Mouse (Mus musculus) cerebellum, postnatal 36 days (tissue): ENCODE results near the gene Efna2.

ENCODE experiments used
- DNase-seq, 2 experiments: peaks; one replicate each; pipeline ENCODE4 v3.0.0; 2021 to 2022; ENCODE audit warnings: mixed read lengths in 2 of 2

Efna2 gene

DNA sequence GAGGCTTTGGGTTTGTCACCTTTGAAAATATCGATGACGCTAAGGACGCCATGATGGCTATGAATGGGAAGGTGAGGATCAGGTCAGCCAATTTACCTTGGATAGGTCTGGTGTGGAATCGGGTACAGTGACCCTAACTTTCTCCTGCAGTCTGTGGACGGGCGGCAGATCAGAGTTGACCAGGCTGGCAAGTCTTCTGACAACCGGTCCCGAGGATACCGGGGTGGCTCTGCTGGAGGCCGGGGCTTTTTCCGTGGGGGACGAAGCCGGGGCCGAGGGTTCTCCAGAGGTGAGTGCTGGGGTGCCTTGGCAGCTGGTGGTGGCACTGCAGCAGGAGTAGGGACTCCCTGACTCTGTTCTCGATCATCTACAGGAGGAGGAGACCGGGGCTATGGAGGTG is 9.2 kb upstream of the Efna2 start:
- DNase-seq, result no peak

DNA sequence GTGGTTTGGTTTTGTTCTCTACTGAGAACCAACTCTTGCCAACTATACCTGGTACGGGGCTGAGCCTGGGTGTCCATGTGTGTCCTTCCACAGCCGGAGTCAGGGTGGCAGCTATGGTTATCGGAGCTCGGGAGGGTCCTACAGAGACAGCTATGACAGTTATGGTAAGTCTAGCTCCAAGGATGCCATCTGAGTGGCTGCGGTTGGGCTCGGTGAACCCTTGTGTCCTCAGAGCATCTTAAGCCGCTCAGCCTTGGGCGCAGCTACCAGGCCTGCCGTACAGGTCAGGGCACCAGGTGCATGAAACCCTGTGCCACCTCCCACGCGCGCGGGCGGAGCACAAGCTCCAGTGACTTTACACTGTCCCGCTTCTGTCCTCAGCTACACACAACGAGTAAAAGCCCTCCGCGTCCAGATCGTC is 8.7 kb upstream of the Efna2 start:
- DNase-seq, result no peak

- DNase-seq, result no peak
These were observed 8.0 kb upstream of the Efna2 start for GRCm38 (mm10) chr10:80171252-80171651.

GRCm38 (mm10) chr10:80171760-80172526 is 7.3 kb upstream of the Efna2 start:
- DNase-seq, result no peak

- DNase-seq, result peak; percentile 81 to 88
These were observed 6.6 kb upstream of the Efna2 start, which contains the start of gene 1600002K03Rik for GRCm38 (mm10) chr10:80172527-80173292. Gene 1600002K03Rik (plus strand): TSS chr10:80172944.

GRCm38 (mm10) chr10:80173358-80173757 is 5.9 kb upstream of the Efna2 start:
- no peak for DNase-seq

- no peak for DNase-seq
These were observed 5.2 kb upstream of the Efna2 start for GRCm38 (mm10) chr10:80173955-80174640.

- peak in 1 of 2 experiments; percentile 48 for DNase-seq
These were observed 4.6 kb upstream of the Efna2 start for GRCm38 (mm10) chr10:80174705-80175104.

DNA sequence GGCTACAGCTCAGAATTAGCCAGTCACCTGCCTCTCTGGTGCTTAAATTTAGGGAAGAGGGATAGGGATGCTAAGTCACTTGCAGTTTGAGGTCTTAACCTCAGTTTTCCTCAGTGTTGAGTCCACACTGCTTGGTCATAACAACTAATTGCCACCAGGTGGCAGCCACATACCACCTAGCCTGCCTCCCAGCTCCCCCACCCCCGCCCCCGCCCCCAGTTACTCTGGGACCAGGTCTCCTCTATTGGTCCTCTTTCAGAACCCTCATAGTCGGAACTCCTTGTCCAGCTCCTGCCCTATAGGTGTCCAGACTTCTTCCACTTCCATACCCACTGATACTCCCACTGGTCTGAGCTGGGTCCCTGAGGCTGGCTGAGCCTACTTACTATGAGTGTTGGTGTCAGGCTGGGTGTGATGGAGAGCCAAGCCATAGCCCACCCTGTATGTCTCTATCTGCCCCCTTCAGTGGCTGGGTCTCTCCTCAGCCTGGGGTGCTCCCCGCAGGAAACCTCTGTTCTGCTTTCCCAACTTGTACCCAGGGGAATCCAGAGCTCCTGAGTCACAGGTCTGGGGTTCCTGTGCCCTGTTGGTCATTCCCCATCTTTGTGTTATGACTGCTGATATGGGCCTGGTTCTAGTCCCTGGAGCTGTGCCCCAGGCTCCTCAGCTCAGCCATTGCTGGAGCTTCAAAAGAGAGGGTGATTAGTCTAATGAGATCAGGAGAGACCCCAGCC is 3.6 kb upstream of the Efna2 start:
- peak; percentile 54 to 58 for DNase-seq

DNA sequence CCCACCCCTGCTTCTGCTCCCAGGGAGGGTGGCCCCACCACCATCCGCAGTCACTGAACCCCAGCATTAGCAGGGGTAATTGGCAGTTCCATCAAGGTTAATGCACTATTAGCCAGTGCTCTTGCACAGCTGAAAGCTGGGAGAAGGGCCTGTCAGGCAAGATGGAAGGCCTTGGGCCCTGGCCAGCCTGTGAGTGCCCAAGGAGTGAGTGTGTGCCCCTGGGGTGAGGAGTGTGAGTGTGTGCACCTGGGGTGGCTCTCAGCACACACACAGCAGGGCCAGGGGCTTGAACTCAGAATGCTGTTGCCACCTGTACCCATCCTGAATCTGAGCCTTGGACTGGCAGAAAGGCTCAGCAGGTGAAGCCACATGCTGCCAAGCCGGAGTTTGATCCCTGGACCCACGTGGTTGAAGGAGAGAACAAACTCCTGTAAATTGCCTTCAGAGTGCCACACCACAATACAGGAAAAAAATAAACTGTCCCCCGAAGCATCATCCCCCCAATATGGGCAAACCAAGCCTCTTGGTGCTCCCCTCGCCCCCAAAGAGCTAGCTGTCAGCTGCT is 2.9 kb upstream of the Efna2 start:
- no peak for DNase-seq

DNA sequence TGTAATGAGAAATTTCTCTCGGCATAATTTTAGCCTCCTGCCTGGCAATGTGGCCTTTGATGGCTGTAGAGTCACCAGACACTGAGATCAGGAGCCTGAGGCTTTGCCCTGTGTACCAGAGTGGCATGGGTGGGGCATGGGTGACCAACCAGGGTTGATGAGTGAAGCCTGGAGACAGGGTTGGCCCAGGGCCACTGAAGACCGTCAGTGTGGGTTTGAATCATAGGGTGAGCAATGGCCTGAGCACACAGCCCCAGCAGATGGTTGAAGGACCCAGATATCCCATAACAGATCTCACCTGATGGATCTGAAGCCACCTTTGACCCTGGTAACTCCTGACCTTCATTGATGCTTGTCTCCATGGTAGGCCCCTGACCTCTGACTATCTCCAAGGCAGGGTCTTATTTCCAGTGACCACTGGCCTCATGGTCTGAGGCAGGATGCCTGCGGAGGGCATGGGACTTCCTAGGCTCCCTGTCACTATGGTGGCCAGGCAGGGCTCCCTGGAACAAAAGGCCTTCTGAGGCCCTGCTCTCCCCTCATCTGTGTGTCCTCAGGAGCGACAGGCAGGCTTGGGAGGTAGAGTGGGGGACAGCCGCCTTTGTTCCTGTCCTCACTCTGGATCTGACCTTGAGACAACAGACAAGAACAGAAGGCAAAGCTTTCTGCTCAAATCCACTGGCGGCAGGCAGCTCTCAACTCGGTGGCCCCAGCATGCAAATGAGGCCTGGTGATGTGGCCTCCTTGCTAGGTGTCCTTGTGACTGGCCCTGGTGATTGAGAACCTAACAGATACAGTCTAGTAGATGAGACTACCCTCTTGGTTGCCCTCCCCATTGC is 1.6 kb upstream of the Efna2 start:
- DNase-seq, result no peak

DNA sequence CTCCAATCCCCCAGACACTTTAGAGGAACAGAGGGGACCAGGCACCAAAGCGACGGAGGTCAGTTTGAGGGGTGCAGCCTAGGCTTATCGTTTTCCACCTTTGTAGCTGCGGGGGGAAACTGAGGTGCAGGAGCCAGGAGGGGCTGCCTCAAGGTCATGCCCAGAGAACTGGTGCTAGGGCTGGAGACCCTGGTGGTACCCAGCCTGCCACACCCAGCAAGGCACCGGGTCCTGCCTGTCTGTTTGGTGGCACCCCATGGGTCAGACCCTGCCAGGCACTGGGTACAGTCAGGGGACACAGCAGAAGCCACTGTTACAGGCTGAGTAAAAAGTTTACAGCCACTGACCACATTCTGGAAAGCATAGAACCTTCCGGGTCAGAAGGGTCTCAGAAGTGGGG is 1.0 kb downstream of the Efna2 start:
- no peak for DNase-seq

DNA sequence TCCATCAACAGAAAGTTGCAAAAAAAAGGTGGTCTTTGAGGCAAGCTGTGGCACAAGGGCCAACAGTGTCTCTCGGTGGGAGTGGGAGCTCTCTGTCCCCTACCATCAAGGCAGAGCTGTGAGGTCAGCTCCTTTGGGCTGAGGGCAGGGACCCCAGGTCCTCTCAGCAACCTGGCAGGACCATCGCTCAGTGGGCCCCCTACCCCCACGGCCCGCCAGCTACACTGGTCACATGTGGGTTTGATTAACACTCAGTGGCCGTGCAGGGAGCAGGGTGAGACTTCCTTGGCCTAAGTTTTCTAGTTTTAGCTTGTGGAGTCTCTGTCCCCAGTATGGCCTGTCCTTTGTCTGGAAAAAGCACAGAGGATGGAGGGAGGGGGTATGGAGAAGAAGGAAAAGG is 1.5 kb downstream of the Efna2 start:
- no peak for DNase-seq

DNA sequence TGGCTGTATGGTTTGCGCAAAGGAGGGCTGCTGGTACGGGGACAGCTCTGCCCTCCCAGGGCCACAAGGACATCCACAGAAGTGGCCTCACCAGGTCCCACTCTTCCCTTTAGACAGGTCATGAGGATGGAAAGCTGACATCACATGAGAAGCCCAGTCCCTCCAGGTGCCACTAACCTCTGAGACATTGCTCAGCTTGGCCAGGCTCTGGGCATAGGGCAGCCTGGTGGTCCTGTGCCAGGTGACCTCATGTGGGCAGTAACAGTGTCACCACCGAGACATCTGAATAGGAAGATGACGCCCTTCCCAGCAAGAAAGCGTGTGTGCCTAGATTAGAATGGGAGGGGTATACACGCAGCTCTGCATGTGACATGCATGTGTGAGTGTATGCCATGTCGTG is 3.3 kb downstream of the Efna2 start:
- no peak for DNase-seq

DNA sequence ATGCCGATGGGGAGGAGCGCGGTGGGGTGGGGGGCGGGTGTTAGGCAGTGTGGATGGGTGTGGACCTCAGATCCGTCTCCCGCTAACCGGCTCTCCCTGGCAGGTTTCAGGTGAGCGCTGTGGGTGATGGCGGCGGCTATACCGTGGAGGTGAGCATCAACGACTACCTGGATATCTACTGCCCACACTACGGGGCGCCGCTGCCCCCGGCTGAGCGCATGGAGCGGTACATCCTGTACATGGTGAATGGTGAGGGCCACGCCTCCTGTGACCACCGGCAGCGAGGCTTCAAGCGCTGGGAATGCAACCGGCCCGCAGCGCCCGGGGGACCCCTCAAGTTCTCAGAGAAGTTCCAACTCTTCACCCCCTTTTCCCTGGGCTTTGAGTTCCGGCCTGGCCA is 7.4 kb downstream of the Efna2 start:
- no peak for DNase-seq

GRCm38 (mm10) chr10:80187739-80188138 is 8.5 kb downstream of the Efna2 start:
- DNase-seq, result no peak

- no peak for DNase-seq
These were observed 9.3 kb downstream of the Efna2 start for GRCm38 (mm10) chr10:80188453-80189024.

DNA sequence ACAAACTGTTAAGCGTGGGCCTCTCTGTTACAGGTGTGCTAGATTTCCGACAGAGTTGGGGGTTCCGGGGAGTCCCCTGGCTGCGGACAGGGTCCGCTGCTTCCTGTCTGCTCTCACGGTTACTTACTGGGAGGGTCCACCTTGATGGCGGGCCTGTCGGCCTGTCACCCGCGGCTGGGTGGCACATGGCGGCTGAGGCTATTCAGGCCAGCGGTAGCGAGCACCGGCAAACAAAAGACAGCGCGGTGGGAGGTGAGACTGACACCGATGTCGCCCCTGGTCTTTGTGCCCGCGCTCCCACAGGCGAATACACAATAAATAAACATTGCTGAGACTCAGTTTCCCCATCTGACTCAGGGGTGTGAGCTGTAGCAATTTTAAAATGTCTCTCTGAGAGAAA is 10.7 kb downstream of the Efna2 start:
- no peak for DNase-seq

DNA sequence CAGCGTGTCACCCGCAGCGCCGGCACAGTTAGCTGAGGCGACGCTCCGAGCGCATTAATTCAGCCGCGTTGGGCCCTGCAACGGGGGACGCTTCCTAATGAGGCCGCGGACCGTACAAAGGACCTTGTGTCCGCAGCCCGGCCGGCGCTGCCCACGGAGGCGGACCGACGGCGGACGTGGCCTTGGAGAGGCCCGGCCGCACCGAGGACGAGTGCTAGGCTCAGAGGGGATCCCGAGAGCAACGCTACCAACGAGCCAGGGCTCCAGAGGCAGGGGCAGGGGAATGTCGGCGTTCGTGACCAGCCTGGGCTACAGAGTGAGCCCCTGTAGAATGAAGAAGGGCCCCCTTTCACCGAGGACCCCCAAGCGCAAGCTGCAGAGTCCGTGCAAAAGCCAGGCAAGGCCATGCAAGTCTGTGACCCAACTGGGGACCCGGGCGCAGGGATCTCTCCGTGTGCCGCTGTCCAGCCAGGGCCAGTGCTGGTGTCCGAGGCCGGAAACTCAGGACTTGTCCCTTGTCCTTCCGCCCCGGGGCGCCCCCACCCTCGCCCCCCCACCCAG is 11.3 kb downstream of the Efna2 start:
- DNase-seq, result no peak

GRCm38 (mm10) chr10:80193976-80194375 is 14.7 kb downstream of the Efna2 start:
- DNase-seq, result no peak

- DNase-seq, result no peak
These were observed 15.2 kb downstream of the Efna2 start for GRCm38 (mm10) chr10:80194441-80194840.
